ENCODE assay signal across 8 mouse cellular contexts in genomic region chr6:147954967-147955830, GRCm38 (mm10).
DNase-seq lines count a peak whose midpoint lies in the region; ATAC-seq and TF ChIP-seq lines count a peak whose summit lies in the region.

No protein-coding gene starts in this region.

- TF ChIP-seq POLR2A in heart, adult 2 months (IDR thresholded peaks at IDR 0.05; ENCODE audit: insufficient read depth, low read depth, low read length): no peak

- TF ChIP-seq EP300 in heart, adult 2 months (IDR thresholded peaks at IDR 0.05; ENCODE audit: insufficient read depth, low read depth, low read length): no peak

- peak; percentile 73 for ATAC-seq in liver, embryonic 15.5 days (ENCODE audit: insufficient read depth)
- no peak for ATAC-seq in frontal cortex, adult (ENCODE audit: low TSS enrichment)

- no peaks in the 10 kb centered on the region for H3K9me3 ChIP-seq in E14TG2a.4 (ENCODE audit: low read length)
- H3K9me3 ChIP-seq in liver, embryonic 15.5 days (replicated peaks): no peaks in the 10 kb centered on the region

- H3K4me2 ChIP-seq in liver, embryonic 15.5 days: no peak overlapping the region

- H3K4me1 ChIP-seq in heart, adult 2 months (ENCODE audit: control insufficient read depth, insufficient read depth, low read length): 0 out of 2 replicates have a peak, but pooled peaks cover 2% of the 10 kb centered on the region
- H3K4me1 ChIP-seq in E14TG2a.4 (replicated peaks; ENCODE audit: low read depth, low read length): no peaks in the 10 kb centered on the region
- peaks cover 8% of the 10 kb centered on the region; the same call in 1 of the 2 replicates for H3K4me1 ChIP-seq in brown adipose tissue, adult 24 weeks (ENCODE audit: control insufficient read depth, insufficient read depth, insufficient read length, low read length)
- H3K4me1 ChIP-seq in liver, embryonic 15.5 days (replicated peaks): 0 out of 2 replicates have a peak, but pooled peaks cover 3% of the 10 kb centered on the region

- H3K27ac ChIP-seq in heart, adult 2 months: no peak overlapping the region
- H3K27ac ChIP-seq in brown adipose tissue, adult 24 weeks (replicated peaks; ENCODE audit: low read depth, low read length): peak overlapping the region; percentile 82; the same call in 1 of the 2 replicates
- H3K27ac ChIP-seq in liver, embryonic 15.5 days (replicated peaks): no peak overlapping the region

- no peaks in the 10 kb centered on the region for H3K79me2 ChIP-seq in heart, adult 2 months (replicated peaks; ENCODE audit: control insufficient read depth, insufficient read depth, low read length)

- DNase-seq in heart, adult 2 months: no peak
- no peak for DNase-seq in heart, postnatal 14 days
- DNase-seq in right cerebral cortex, postnatal 36 days (ENCODE audit: low spot score in 2 of 2): no peak
- no peak for DNase-seq in urinary bladder, postnatal 4 days (ENCODE audit: low spot score in 2 of 2)

- no peaks in the 10 kb centered on the region for H3K36me3 ChIP-seq in heart, adult 2 months (ENCODE audit: control insufficient read depth, insufficient read depth, low read length)
- H3K36me3 ChIP-seq in E14TG2a.4 (ENCODE audit: insufficient read depth, low read length): no peaks in the 10 kb centered on the region
- H3K36me3 ChIP-seq in liver, embryonic 15.5 days (replicated peaks): no peaks in the 10 kb centered on the region

- intact Hi-C loops in heart, adult 2 months (cut with DNase I): loop anchor here (5.0 to 10.0 kb wide), 4 partner anchors 143 to 1120 kb away; no protein-coding TSS in a partner anchor
- intact Hi-C loops in heart, postnatal 14 days (cut with DNase I): loop anchor here (5.0 to 10.0 kb wide), 6 partner anchors 130 to 1130 kb away; partner anchors contain the start of gene Pthlh

- H3K4me3 ChIP-seq in heart, adult 2 months: no peak overlapping the region
- H3K4me3 ChIP-seq in E14TG2a.4 (replicated peaks; ENCODE audit: low read length): no peak overlapping the region
- no peak overlapping the region for H3K4me3 ChIP-seq in brown adipose tissue, adult 24 weeks (ENCODE audit: insufficient read depth, low read depth, low read length)
- H3K4me3 ChIP-seq in liver, embryonic 15.5 days (replicated peaks): no peak overlapping the region

- H3K27me3 ChIP-seq in heart, adult 2 months (ENCODE audit: control insufficient read depth, insufficient read depth, low read length): no peaks in the 10 kb centered on the region
- H3K27me3 ChIP-seq in E14TG2a.4 (ENCODE audit: insufficient read depth, low read length): no peaks in the 10 kb centered on the region
- no peaks in the 10 kb centered on the region for H3K27me3 ChIP-seq in liver, embryonic 15.5 days

- TF ChIP-seq CTCF in heart, adult 2 months (IDR thresholded peaks at IDR 0.05): peak; percentile 53
- TF ChIP-seq CTCF in E14TG2a.4 (conservative IDR thresholded peaks at IDR 0.05; ENCODE audit: low read length): 0 out of 2 replicates have a peak, but pooled peaks have one; percentile 16

- 55% methylated on average over 7 of the region's 7 CpGs for WGBS in heart, adult 2 months
- 43% methylated on average over 7 of the region's 7 CpGs for WGBS in liver, embryonic 15.5 days (ENCODE audit: insufficient replicate concordance)

- no peak overlapping the region for H3K9ac ChIP-seq in heart, adult 2 months (ENCODE audit: low read depth, low read length)
- H3K9ac ChIP-seq in liver, embryonic 15.5 days: no peak overlapping the region
